Mouse (Mus musculus) stomach, postnatal 0 days (tissue): ENCODE data around the gene Fbxo39.

ENCODE experiments used
- CTCF ChIP-seq: IDR thresholded peaks from 2 replicates; pipeline ENCODE4 v1.5.1; 2016; ENCODE audit warnings: antibody characterized with exemption, low read depth, mild to moderate bottlenecking, moderate library complexity
- EP300 ChIP-seq: optimal IDR thresholded peaks from 2 replicates; pipeline ENCODE3; 2016; ENCODE audit warnings: antibody characterized with exemption

DNA sequence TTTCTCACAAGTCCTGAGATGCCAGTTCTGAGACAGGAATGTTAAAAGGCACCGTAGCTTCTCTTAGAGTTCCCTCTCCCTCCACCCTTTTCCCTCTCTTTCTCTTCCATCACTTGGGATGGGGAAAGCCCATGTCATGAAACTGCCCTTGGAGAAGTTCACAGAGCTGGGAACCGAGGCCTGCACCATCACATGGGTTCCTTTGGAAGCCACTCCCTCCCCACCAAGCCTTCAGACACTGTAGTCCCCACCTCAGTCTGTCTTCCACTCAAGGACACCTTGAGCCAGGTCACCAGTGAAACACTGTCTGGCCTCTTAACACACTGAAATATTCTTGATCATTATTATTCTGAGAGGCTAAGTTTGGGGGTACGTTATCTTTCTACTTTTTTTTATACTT lies 38.9 kb downstream of the Fbxo39 start:
- TF ChIP-seq CTCF (no peak), EP300 (no peak)
